Mouse (Mus musculus) kidney, embryonic 15.5 days (tissue): ENCODE measurements around the gene 2410002F23Rik. TPM values are rescaled to one million over a fixed set of nuclear protein-coding genes. Genes with fewer than 3 reads are reported as not detected.
"Not testable (repeated sequence)": the region's sequence is repeated elsewhere in the genome, so short reads cannot be mapped to it uniquely, and the experiment has no call there.

Experiments used
- ATAC-seq: fragments of 200-750 bp; cut with Nextera tagmentation; replicated peaks from 2 replicates; pipeline ENCODE4 v1.8.0; 2017; ENCODE audit warnings: moderate TSS enrichment; ENCODE audit not compliant: low FRiP score
- H3K27ac ChIP-seq: fragments of 300-500 bp; sonication (generic); 2 replicates; pipeline ENCODE4 v1.5.1; 2015; ENCODE audit warnings: mild to moderate bottlenecking, inconsistent platforms
- H3K27me3 ChIP-seq: fragments of 300-500 bp; sonication (generic); 2 replicates; pipeline ENCODE4 v1.6.1; 2015; ENCODE audit warnings: inconsistent platforms
- H3K36me3 ChIP-seq: fragments of 300-500 bp; sonication (generic); 2 replicates; pipeline ENCODE4 v1.6.1; 2015; ENCODE audit warnings: inconsistent platforms
- H3K4me1 ChIP-seq: fragments of 300-500 bp; sonication (generic); 2 replicates; pipeline ENCODE4 v1.6.1; 2015; ENCODE audit warnings: inconsistent platforms
- H3K4me2 ChIP-seq: fragments of 300-500 bp; sonication (generic); 2 replicates; pipeline ENCODE4 v1.6.1; 2015; ENCODE audit warnings: moderate library complexity, mild to moderate bottlenecking, inconsistent platforms
- H3K4me3 ChIP-seq: fragments of 300-500 bp; sonication (generic); replicated peaks from 2 replicates; pipeline ENCODE4 v1.5.1; 2015; ENCODE audit warnings: mild to moderate bottlenecking, inconsistent platforms
- H3K9ac ChIP-seq: fragments of 300-500 bp; sonication (generic); 2 replicates; pipeline ENCODE4 v1.6.1; 2015; ENCODE audit warnings: mild to moderate bottlenecking, inconsistent platforms
- H3K9me3 ChIP-seq: fragments of 300-500 bp; sonication (generic); replicated peaks from 2 replicates; pipeline ENCODE4 v1.6.1; 2016; ENCODE audit warnings: inconsistent platforms
- WGBS: fragments of 180-500 bp; shearing (Covaris S2); methylation state at CpG from one replicate; pipeline ENCODE4 v1.1.7; 2015; ENCODE audit warnings: mixed read lengths; 5-methylcytosine and 5-hydroxymethylcytosine counted together
- polyA plus RNA-seq: library from polyadenylated mRNA; unstranded; fragments of >200 nt; fragmentation: Nextera tagmentation; extraction: Ambion mirVana; gene quantifications from 2 replicates; pipeline ENCODE4 v1.2.1, GENCODE M21; 2015

The 2410002F23Rik gene
- polyA plus RNA-seq, 1 experiment from 2014 or later, result 163 TPM

DNA sequence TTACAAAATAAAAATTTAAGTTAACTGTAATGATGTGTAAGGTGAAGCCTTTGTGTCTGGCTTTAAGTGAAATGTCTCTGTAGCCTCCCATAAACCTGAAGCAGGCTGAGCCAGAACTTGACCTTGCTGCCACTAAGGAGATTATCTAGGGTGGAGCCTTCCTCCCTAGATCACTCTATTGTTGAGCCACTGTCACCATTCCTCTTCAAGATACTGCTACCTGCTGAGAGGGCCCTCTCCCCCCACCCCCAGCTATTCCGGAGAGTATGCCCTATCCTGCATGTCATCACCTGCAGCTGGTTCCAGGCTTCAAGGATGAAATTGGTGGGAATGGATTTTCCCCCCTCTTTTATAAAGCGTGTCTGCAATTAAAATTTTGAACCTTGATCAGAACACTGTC lies 51.0 kb downstream of the 2410002F23Rik start:
- H3K9me3 ChIP-seq, H3K27ac ChIP-seq, H3K4me2 ChIP-seq, H3K4me1 ChIP-seq, ATAC-seq, H3K9ac ChIP-seq, H3K4me3 ChIP-seq, H3K27me3 ChIP-seq, H3K36me3 ChIP-seq: not testable (repeated sequence)
- WGBS, result 85% methylated on average over 2 of the region's 2 CpGs

Other genes starting within 250 kb of the 2410002F23Rik start
- gene Klk1b26, start 234.6 kb upstream of the 2410002F23Rik start, polyA plus RNA-seq, result 0.10 and 0.42 TPM in 2 replicates
- gene Klk1b27, start 194.4 kb upstream of the 2410002F23Rik start, polyA plus RNA-seq, result 0.19 TPM in 1 of 2 replicates, not detected in the other
- not detected in 2 replicates for gene Klk1b21, start 144.4 kb upstream of the 2410002F23Rik start, polyA plus RNA-seq
- gene Klk1b22, start 134.0 kb upstream of the 2410002F23Rik start, polyA plus RNA-seq, result not detected in 2 replicates
- not detected in 2 replicates for gene Klk1b16, start 110.0 kb upstream of the 2410002F23Rik start, polyA plus RNA-seq
- gene Klk1b24, start 58.5 kb upstream of the 2410002F23Rik start, polyA plus RNA-seq, result not detected in 2 replicates
- not detected in 2 replicates for gene Klk1b3, start 48.5 kb upstream of the 2410002F23Rik start, polyA plus RNA-seq
- not detected in 2 replicates for gene Klk1b4, start 39.3 kb upstream of the 2410002F23Rik start, polyA plus RNA-seq
- not detected in 2 replicates for gene Klk1b5, start 30.8 kb upstream of the 2410002F23Rik start, polyA plus RNA-seq
- 4.1 and 6.6 TPM in 2 replicates for gene Klk1, start 21.4 kb upstream of the 2410002F23Rik start, polyA plus RNA-seq
- not detected in 2 replicates for gene Gm36864, start 10.5 kb upstream of the 2410002F23Rik start, polyA plus RNA-seq
- gene 1700028J19Rik, start within 50 bp of the 2410002F23Rik start, polyA plus RNA-seq, result 1.1 and 1.7 TPM in 2 replicates
- gene Acp4, start 10.7 kb downstream of the 2410002F23Rik start, polyA plus RNA-seq, result 0.13 and 0.21 TPM in 2 replicates
- not detected in 2 replicates for gene Gm15517, start 14.7 kb downstream of the 2410002F23Rik start, polyA plus RNA-seq
- gene Clec11a, start 60.2 kb downstream of the 2410002F23Rik start, polyA plus RNA-seq, result 6.0 and 7.0 TPM in 2 replicates
- 1.6 and 2.5 TPM in 2 replicates for gene Shank1, start 63.5 kb downstream of the 2410002F23Rik start, polyA plus RNA-seq
- gene Syt3, start 137.4 kb downstream of the 2410002F23Rik start, polyA plus RNA-seq, result 2.4 and 2.5 TPM in 2 replicates
- gene 1700008O03Rik, start 139.1 kb downstream of the 2410002F23Rik start, polyA plus RNA-seq, result 1.1 TPM in 2 replicates
- 0.36 and 0.44 TPM in 2 replicates for gene Lrrc4b, start 182.3 kb downstream of the 2410002F23Rik start, polyA plus RNA-seq
- 3.2 and 3.9 TPM in 2 replicates for gene Aspdh, start 218.7 kb downstream of the 2410002F23Rik start, polyA plus RNA-seq
- 72.5 and 78.9 TPM in 2 replicates for gene Josd2, start 221.3 kb downstream of the 2410002F23Rik start, polyA plus RNA-seq
- gene Emc10, start 249.8 kb downstream of the 2410002F23Rik start, polyA plus RNA-seq, result 113 and 120 TPM in 2 replicates
- 14.3 and 16.5 TPM in 2 replicates for gene Fam71e1, start 249.9 kb downstream of the 2410002F23Rik start, polyA plus RNA-seq